Mouse (Mus musculus) regulatory T cell (primary cell): ENCODE results near the gene Unc45a.

Experiments used
- in situ Hi-C: fragments of 300-600 bp; cut with MboI, MseI; formaldehyde crosslinking; loops from one replicate; pipeline ENCODE4 v1.15.1; 2025; ENCODE audit warnings: high pct_unique_total_duplicates

The Unc45a gene

GRCm38 (mm10) chr7:80368635-80369421 lies 28.0 kb upstream of the Unc45a start:
- in situ Hi-C loops, result no loop called here

- in situ Hi-C loops, result no loop called here
Measured at GRCm38 (mm10) chr7:80368009-80368408, 27.2 kb upstream of the Unc45a start.

- in situ Hi-C loops, result no loop called here
Measured at GRCm38 (mm10) chr7:80367232-80367631, 26.4 kb upstream of the Unc45a start.

GRCm38 (mm10) chr7:80365759-80366158 lies 25.0 kb upstream of the Unc45a start:
- in situ Hi-C loops, result no loop called here

- in situ Hi-C loops, result no loop called here
Measured at GRCm38 (mm10) chr7:80360435-80360834, 19.6 kb upstream of the Unc45a start.

- in situ Hi-C loops, result no loop called here
Measured at GRCm38 (mm10) chr7:80358039-80358438, 17.2 kb upstream of the Unc45a start.

GRCm38 (mm10) chr7:80357156-80357555 lies 16.4 kb upstream of the Unc45a start:
- in situ Hi-C loops, result no loop called here

GRCm38 (mm10) chr7:80356351-80356750 lies 15.5 kb upstream of the Unc45a start:
- in situ Hi-C loops, result no loop called here

- in situ Hi-C loops, result no loop called here
Measured at GRCm38 (mm10) chr7:80352920-80353319, 12.1 kb upstream of the Unc45a start.

GRCm38 (mm10) chr7:80350808-80351207 lies 10.0 kb upstream of the Unc45a start:
- in situ Hi-C loops, result no loop called here

GRCm38 (mm10) chr7:80347670-80348586 lies 7.1 kb upstream of the Unc45a start:
- in situ Hi-C loops, result no loop called here

GRCm38 (mm10) chr7:80346830-80347229 lies 6.0 kb upstream of the Unc45a start:
- in situ Hi-C loops, result no loop called here

- in situ Hi-C loops, result no loop called here
Measured at GRCm38 (mm10) chr7:80346173-80346572, 5.4 kb upstream of the Unc45a start.

GRCm38 (mm10) chr7:80343270-80344018 lies 2.6 kb upstream of the Unc45a start:
- in situ Hi-C loops, result loop anchor here (5.0 kb wide), 1 partner anchor 34 kb away; no protein-coding TSS in a partner anchor

GRCm38 (mm10) chr7:80342858-80343257 lies 2.1 kb upstream of the Unc45a start, which contains the start of gene Hddc3:
Gene Hddc3 (plus strand): TSS chr7:80343104.
- in situ Hi-C loops, result loop anchor here (5.0 kb wide), 1 partner anchor 34 kb away; no protein-coding TSS in a partner anchor

- in situ Hi-C loops, result loop anchor here (5.0 kb wide), 1 partner anchor 36 kb away; no protein-coding TSS in a partner anchor
Measured at GRCm38 (mm10) chr7:80341793-80342192, 988 bp upstream of the Unc45a start.

- in situ Hi-C loops, result loop anchor here (5.0 kb wide), 1 partner anchor 37 kb away; no protein-coding TSS in a partner anchor
Measured at GRCm38 (mm10) chr7:80339793-80340628, 794 bp downstream of the Unc45a start.

GRCm38 (mm10) chr7:80339371-80339770 lies 1.4 kb downstream of the Unc45a start:
- in situ Hi-C loops, result no loop called here

GRCm38 (mm10) chr7:80336932-80337331 lies 3.9 kb downstream of the Unc45a start:
- in situ Hi-C loops, result no loop called here

- in situ Hi-C loops, result no loop called here
Measured at GRCm38 (mm10) chr7:80334848-80335247, 6.0 kb downstream of the Unc45a start.

GRCm38 (mm10) chr7:80331433-80331832 lies 9.4 kb downstream of the Unc45a start:
- in situ Hi-C loops, result no loop called here
